Mouse (Mus musculus): ENCODE results near the gene Pakap. TPM values are rescaled to one million over a fixed set of nuclear protein-coding genes. Genes with fewer than 3 reads are reported as not detected.

Gene Pakap
- total RNA-seq, 2 experiments from 2014 or later = 2.8 to 4.8 TPM

DNA sequence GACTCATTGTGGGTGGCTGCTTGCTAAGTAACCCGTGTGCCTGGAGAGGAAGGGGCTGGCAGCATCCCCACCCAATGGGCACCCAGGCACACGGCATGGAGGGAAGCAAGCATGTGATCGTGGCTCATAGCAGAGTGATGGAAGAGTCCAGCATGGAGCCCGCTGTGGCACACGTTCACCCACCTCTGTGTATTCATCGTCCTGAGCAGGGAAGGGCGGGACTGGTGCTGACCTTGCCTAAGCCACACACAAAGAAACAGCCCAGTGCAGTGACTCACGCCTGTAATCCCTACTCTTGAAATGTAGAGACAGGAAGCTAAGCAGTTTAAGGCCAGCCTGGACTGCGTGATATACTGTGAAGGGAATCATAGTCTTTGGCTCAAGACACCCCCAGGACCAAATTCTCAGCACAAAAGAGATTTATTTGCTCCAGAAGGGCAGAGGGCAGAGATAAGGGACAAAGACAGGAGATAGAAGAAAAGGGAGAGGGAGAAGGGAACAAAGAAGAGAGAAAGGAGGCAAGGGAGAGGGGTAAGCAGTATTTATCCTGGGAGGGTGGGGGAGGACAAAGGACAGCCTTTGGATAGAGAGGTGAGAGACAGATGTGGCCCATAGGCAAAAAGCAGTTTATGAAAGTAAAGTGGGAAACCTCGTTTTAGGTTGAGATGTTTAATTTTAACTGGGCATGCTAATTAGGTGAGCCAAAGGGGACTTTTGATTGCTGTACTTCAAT is 230.5 kb downstream of the Pakap start:
- no peak for DNase-seq (ENCODE audit: low spot score)

DNA sequence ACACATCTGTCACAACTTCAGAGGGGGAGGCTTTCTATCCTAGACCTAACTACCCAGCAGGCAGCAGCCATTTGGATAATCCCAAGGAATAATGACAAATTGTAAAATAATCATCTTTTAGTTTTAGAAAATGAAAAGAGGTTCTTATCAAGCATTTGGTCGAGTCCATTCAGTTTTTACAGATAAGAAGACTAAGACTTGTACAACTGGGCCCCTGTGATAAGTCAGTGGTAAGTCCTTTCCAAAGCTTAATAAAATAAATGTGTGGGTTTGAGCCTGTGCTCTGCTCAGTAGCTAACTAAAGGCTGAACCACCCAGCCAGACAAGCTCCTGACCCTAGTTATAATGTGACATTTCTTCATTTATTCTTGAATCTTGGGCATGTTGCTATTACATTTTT is 231.3 kb downstream of the Pakap start:
- DNase-seq (ENCODE audit: low spot score) = no peak

DNA sequence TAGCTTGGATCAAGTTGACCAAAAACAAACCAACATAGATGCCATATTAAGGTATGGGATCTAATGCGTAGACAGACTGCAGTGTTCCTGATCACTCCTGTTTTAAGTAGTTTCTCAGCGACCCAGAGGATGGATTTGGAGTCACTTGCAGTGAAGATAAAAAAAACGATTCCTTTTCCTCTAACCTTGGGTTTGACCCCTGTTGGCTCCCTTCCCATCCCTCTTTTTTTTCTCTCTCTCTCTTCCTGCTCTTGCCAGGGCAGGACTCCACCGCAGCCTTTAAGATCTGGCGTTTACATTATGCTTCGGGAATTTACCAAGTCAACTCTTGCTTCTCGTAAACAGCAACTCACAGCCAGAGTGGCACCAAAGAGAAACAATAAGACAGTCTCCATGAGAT is 233.3 kb downstream of the Pakap start:
- no peak for DNase-seq (ENCODE audit: low spot score)

DNA sequence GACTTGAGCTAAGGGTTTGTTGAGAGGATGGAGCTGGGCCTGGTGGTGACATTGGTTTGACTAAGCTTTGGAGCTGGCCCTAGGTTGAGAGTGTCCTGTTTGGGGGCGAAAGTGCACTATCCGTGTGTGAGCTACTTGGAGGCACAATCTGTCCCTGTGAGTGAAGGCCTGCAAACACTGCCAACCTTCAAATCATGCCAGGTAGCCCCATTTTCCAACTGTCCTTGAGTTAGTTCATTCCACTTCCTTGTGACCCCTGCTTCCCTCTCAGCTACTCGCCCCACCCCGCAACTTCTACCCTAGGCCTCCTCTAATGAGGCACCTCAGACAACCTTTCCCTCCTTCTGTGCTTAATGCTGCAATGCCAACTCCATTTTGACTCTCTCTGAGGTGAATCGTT is 234.0 kb downstream of the Pakap start:
- no peak for DNase-seq (ENCODE audit: low spot score)

DNA sequence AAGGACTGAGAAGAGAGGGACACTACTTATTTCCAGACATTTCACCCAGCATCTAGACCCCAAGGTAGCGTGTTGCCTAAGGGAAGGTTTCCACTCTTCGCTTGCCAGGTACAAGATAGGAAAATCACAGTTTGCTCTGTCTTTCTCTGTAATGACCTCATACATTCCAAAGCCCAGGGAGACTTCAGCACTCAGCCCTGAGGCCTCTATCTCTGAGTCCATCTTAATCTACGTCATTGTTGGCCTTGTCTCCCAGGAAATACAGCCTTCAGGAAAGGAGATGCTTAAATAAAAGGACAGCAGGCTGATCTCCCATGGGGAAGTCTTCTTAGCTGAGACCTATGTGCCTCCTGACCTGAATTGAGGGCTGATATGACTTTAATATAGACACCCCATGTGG is 234.4 kb downstream of the Pakap start:
- no peak for DNase-seq (ENCODE audit: low spot score)

- DNase-seq (ENCODE audit: low spot score) = no peak
Measured at GRCm38 (mm10) chr4:57804902-57805301, 236.9 kb downstream of the Pakap start.

DNA sequence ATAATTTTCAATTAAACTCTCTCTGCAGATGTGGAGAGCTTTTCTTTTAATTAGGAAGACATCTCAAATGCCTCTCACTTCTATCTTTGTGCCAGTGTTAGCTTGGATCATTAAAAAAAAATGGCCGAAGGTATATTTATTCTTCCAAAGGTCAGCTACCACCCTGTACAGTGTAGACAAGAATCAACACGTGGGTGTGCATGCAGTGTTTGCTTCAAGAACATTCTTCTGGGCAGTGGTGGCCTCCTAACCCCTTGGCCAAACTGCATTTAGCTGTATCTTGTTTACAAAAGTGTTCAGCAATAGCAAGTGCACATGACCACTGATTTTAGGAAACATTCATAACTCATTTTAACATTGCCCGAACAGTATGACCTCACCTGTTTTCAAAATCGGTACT is 241.5 kb downstream of the Pakap start:
- DNase-seq (ENCODE audit: low spot score) = no peak

DNA sequence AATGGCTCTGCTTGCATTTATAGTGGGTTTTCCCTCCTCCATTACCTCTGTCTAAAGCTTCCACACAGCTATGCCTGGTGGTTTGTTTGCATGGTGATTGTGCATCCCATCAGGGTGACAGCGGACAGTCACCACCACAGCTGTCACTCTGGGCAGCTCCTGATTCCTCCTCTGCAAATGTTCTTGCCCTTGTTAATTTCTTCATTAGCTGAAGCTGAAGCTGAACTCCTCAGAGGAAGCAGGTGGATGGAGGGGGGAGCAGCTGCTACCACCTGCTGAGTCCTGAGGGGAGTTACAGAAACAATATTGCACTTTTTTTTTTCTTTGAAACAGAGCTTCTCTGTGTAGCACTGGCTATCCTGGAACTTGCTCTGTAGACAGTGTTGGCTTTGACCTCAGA is 244.1 kb downstream of the Pakap start:
- no peak for DNase-seq (ENCODE audit: low spot score)

DNA sequence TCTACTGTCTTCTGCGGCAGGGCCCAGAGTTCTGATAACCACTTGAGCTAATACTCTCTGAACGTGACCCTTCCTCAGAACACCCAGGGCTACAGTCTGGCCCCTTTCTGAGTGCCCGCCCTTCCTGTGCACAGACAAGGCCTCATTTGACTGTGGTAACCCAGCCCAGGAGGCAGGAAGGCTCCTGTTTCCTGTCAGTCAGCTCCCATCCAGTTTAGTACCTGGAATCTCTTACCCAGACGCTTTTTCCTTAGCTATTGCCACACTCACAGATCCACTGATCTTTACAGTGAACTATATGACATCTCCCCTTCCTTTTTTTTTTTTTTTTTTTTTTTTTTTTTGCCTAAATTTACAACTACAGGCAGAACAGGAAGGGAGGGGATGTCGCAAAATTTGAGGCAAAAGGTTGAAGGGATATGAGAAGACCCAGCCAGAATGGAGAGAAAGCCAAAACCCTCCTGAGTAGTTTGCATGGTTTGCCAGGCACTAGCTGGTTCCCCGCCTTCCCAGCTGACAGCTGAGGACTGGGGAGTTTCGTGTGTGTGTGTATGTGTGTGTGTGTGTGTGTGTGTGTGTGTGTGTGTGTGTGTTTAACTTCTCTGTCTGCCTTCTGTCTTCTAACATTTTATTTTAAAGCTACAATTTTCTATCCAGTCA is 245.1 kb downstream of the Pakap start:
- no peak for DNase-seq (ENCODE audit: low spot score)

- no peak for DNase-seq (ENCODE audit: low spot score)
Measured at GRCm38 (mm10) chr4:57813576-57813945, 245.6 kb downstream of the Pakap start.

GRCm38 (mm10) chr4:57815355-57815754 is 247.4 kb downstream of the Pakap start:
- no peak for DNase-seq (ENCODE audit: low spot score)

DNA sequence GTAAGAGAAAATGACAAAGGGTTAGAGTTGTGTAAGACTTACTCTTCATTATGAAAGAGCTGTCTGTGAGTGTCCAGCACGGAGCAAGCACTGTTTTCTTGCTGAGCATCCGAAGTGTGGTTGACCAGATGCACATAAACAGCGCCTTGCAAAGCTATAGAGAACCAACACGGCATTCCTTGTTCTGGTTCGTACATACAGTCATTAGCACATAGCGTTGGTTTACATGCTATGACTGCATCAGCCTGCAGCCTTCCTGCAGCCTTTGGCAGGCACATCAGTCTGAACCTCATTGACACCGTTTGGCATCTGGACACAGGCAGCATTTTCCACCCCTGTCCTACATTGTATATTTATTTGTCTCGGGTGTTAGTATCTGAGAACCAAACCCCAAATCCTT is 248.2 kb downstream of the Pakap start:
- no peak for DNase-seq (ENCODE audit: low spot score)

- DNase-seq (ENCODE audit: low spot score) = no peak
Measured at GRCm38 (mm10) chr4:57820839-57821374, 252.9 kb downstream of the Pakap start.

- no peak for DNase-seq (ENCODE audit: low spot score)
Measured at GRCm38 (mm10) chr4:57821556-57822356, 253.8 kb downstream of the Pakap start.

DNA sequence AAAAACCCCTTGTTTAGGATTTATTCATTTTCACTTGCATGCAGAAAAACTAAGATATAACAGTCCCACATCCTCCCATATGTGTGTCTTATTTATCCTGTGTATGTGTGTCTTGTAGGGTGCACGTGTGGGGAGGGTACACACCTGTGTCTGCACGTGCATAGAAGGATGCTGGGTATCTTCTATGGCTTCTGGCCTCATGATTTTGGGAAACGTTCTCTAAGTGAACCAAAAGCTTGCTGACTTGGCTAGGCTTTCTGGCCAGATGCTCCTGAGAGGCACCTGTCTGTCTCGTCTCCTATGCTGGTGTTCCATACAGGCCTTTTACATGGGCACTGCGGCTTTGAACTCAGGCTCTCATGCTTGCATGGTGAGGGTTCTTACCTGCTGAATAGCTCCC is 254.7 kb downstream of the Pakap start:
- DNase-seq (ENCODE audit: low spot score) = no peak

- no peak for DNase-seq (ENCODE audit: low spot score)
Measured at GRCm38 (mm10) chr4:57824626-57825240, 256.8 kb downstream of the Pakap start.

DNA sequence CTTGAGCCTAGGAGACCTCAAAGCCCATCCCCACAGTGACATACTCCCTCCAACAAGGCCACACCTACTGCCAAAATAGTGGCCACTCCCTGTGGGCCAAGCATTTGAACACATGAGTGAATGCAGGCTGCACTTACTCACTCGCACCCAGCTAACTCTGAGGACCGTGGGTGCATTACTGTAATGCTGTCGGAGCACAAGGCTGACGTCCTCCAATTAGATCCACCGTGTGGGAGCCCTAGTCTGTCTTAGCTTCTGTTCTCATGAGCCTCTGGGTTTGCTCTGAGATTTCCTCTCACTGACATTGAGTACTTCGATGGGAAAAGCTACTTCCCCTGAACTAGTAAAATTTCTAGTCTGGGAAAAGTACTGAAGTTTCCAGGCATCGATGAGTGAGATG is 258.3 kb downstream of the Pakap start:
- no peak for DNase-seq (ENCODE audit: low spot score)

GRCm38 (mm10) chr4:57829131-57829530 is 261.2 kb downstream of the Pakap start:
- no peak for DNase-seq (ENCODE audit: low spot score)

GRCm38 (mm10) chr4:57829740-57830139 is 261.8 kb downstream of the Pakap start:
- no peak for DNase-seq (ENCODE audit: low spot score)

- no peak for DNase-seq (ENCODE audit: low spot score)
Measured at GRCm38 (mm10) chr4:57832318-57832717, 264.3 kb downstream of the Pakap start.

DNA sequence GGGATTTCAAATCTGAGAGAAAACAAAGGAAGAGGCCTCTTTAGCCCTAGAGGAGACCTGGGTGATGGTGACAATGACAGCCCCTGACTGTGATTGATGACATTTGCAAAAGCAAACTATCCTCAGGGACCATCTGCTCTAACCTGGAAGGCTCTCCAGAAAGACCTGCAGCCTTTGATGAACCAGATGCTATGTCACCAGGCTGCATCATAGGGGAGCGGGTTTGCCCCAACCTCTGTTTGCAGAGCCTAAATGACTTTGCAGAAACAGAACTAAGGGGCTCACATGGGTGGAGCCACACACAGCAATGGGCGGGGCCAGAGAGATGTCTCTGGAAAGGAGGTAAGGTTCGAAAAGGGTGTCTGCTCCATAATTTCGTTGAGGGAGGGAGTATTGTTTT is 265.1 kb downstream of the Pakap start:
- no peak for DNase-seq (ENCODE audit: low spot score)

- DNase-seq (ENCODE audit: low spot score) = no peak
Measured at GRCm38 (mm10) chr4:57834141-57834540, 266.2 kb downstream of the Pakap start.

Data from gastrocnemius, adult 18-20 months (tissue).